Mouse (Mus musculus): ENCODE data around the gene Ddx4. TPM values are rescaled to one million over a fixed set of nuclear protein-coding genes. Genes with fewer than 3 reads are reported as not detected.
A peak's percentile ranks its signal among the peaks of the same experiment; 100 is the strongest.

Ddx4 gene
- polyA plus RNA-seq, 1 experiment from 2014 or later, result 0.29 TPM

GRCm38 (mm10) chr13:112666433-112667024 is 14.3 kb upstream of the Ddx4 start:
- no peaks in the 10 kb centered on the region for H3K9me3 ChIP-seq (replicated peaks)
- no peak for DNase-seq (ENCODE audit: low spot score)
- no peaks in the 10 kb centered on the region for H3K36me3 ChIP-seq
- H3K4me1 ChIP-seq, result 0 out of 2 replicates have a peak, but pooled peaks cover 2% of the 10 kb centered on the region
- H3K4me3 ChIP-seq, result no peak overlapping the region
- WGBS, result 89% methylated on average over 10 of the region's 10 CpGs
- H3K27ac ChIP-seq, result no peak overlapping the region
- no peaks in the 10 kb centered on the region for H3K27me3 ChIP-seq (ENCODE audit: low read depth, poor library complexity, severe bottlenecking)

- WGBS, result 79% methylated on average over 2 of the region's 2 CpGs
Measured at GRCm38 (mm10) chr13:112661687-112662086, 9.4 kb upstream of the Ddx4 start.

GRCm38 (mm10) chr13:112660574-112661381 is 8.5 kb upstream of the Ddx4 start, which contains the start of gene Slc38a9:
Gene Slc38a9 (plus strand): TSS chr13:112660751.
- Histone ChIP-seq H3K36me3 (no peaks in the 10 kb centered on the region), H3K9me3 (replicated peaks) (no peaks in the 10 kb centered on the region)
- WGBS, result 1% methylated on average over 33 of the region's 33 CpGs

More at GRCm38 (mm10) chr13:112661687-112662086, 9.4 kb upstream of the Ddx4 start:
- no peaks in the 10 kb centered on the region for H3K27me3 ChIP-seq (ENCODE audit: low read depth, poor library complexity, severe bottlenecking)
- H3K9me3 ChIP-seq (replicated peaks), result no peaks in the 10 kb centered on the region
- DNase-seq (ENCODE audit: low spot score), result no peak
- H3K36me3 ChIP-seq, result no peaks in the 10 kb centered on the region
- H3K27ac ChIP-seq, result no peak overlapping the region
- H3K4me3 ChIP-seq, result no peak overlapping the region
- peaks cover 12% of the 10 kb centered on the region for H3K4me1 ChIP-seq

GRCm38 (mm10) chr13:112659986-112660573 is 7.8 kb upstream of the Ddx4 start:
- Histone ChIP-seq H3K4me1 (peaks cover 12% of the 10 kb centered on the region), H3K9me3 (replicated peaks) (no peaks in the 10 kb centered on the region), H3K4me3 (peak overlapping the region; percentile 74), H3K36me3 (no peaks in the 10 kb centered on the region), H3K27me3 (ENCODE audit: low read depth, poor library complexity, severe bottlenecking) (no peaks in the 10 kb centered on the region), H3K27ac (no peak overlapping the region)
- DNase-seq (ENCODE audit: low spot score), result no peak
- 5% methylated on average over 10 of the region's 10 CpGs for WGBS

More at GRCm38 (mm10) chr13:112660574-112661381, 8.5 kb upstream of the Ddx4 start, which contains the start of gene Slc38a9:
- peak; percentile 90 for DNase-seq (ENCODE audit: low spot score)
- H3K27me3 ChIP-seq (ENCODE audit: low read depth, poor library complexity, severe bottlenecking), result no peaks in the 10 kb centered on the region
- peak within 1 kb of the TSS; percentile 72 for H3K27ac ChIP-seq
- peaks cover 12% of the 10 kb centered on the region for H3K4me1 ChIP-seq
- peak within 1 kb of the TSS; percentile 74 for H3K4me3 ChIP-seq

GRCm38 (mm10) chr13:112651183-112651582 is 1.1 kb downstream of the Ddx4 start:
- 86% methylated on average over 3 of the region's 3 CpGs for WGBS
- peaks cover 8% of the 10 kb centered on the region for H3K9me3 ChIP-seq (replicated peaks)
- H3K36me3 ChIP-seq, result peaks cover 8% of the 10 kb centered on the region; the same call in 1 of the 2 replicates
- DNase-seq (ENCODE audit: low spot score), result no peak
- H3K27ac ChIP-seq, result no peak overlapping the region
- H3K27me3 ChIP-seq (ENCODE audit: low read depth, poor library complexity, severe bottlenecking), result 0 out of 2 replicates have a peak, but pooled peaks cover 3% of the 10 kb centered on the region
- H3K4me3 ChIP-seq, result no peak overlapping the region
- H3K4me1 ChIP-seq, result no peaks in the 10 kb centered on the region

- H3K4me3 ChIP-seq, result no peak overlapping the region
- H3K27me3 ChIP-seq (ENCODE audit: low read depth, poor library complexity, severe bottlenecking), result no peaks in the 10 kb centered on the region
- 93% methylated on average over 1 of the region's 1 CpGs for WGBS
- no peak for DNase-seq (ENCODE audit: low spot score)
- no peaks in the 10 kb centered on the region for H3K9me3 ChIP-seq (replicated peaks)
- H3K4me1 ChIP-seq, result no peaks in the 10 kb centered on the region
- no peaks in the 10 kb centered on the region for H3K36me3 ChIP-seq
- no peak overlapping the region for H3K27ac ChIP-seq
Measured at GRCm38 (mm10) chr13:112645529-112646186, 6.6 kb downstream of the Ddx4 start.

- Histone ChIP-seq H3K4me1 (no peaks in the 10 kb centered on the region), H3K9me3 (replicated peaks) (no peaks in the 10 kb centered on the region), H3K36me3 (no peaks in the 10 kb centered on the region), H3K27me3 (ENCODE audit: low read depth, poor library complexity, severe bottlenecking) (no peaks in the 10 kb centered on the region), H3K27ac (no peak overlapping the region), H3K4me3 (no peak overlapping the region)
- 87% methylated on average over 3 of the region's 3 CpGs for WGBS
- DNase-seq (ENCODE audit: low spot score), result no peak
Measured at GRCm38 (mm10) chr13:112644996-112645395, 7.3 kb downstream of the Ddx4 start.

GRCm38 (mm10) chr13:112642897-112643296 is 9.4 kb downstream of the Ddx4 start:
- H3K27me3 ChIP-seq (ENCODE audit: low read depth, poor library complexity, severe bottlenecking), result no peaks in the 10 kb centered on the region
- no peak overlapping the region for H3K27ac ChIP-seq
- H3K9me3 ChIP-seq (replicated peaks), result no peaks in the 10 kb centered on the region
- WGBS, result 94% methylated on average over 3 of the region's 3 CpGs
- DNase-seq (ENCODE audit: low spot score), result no peak
- H3K4me3 ChIP-seq, result no peak overlapping the region
- H3K36me3 ChIP-seq, result no peaks in the 10 kb centered on the region
- H3K4me1 ChIP-seq, result no peaks in the 10 kb centered on the region

- Histone ChIP-seq H3K36me3 (no peaks in the 10 kb centered on the region), H3K27ac (no peak overlapping the region), H3K4me3 (no peak overlapping the region), H3K9me3 (replicated peaks) (no peaks in the 10 kb centered on the region), H3K27me3 (ENCODE audit: low read depth, poor library complexity, severe bottlenecking) (no peaks in the 10 kb centered on the region), H3K4me1 (no peaks in the 10 kb centered on the region)
- 70% methylated on average over 4 of the region's 4 CpGs for WGBS
- no peak for DNase-seq (ENCODE audit: low spot score)
Measured at GRCm38 (mm10) chr13:112639111-112639510, 13.2 kb downstream of the Ddx4 start.

- no peaks in the 10 kb centered on the region for H3K4me1 ChIP-seq
- H3K36me3 ChIP-seq, result no peaks in the 10 kb centered on the region
- no peaks in the 10 kb centered on the region for H3K27me3 ChIP-seq (ENCODE audit: low read depth, poor library complexity, severe bottlenecking)
- no peaks in the 10 kb centered on the region for H3K9me3 ChIP-seq (replicated peaks)
- DNase-seq (ENCODE audit: low spot score), result no peak
- no peak overlapping the region for H3K27ac ChIP-seq
- H3K4me3 ChIP-seq, result no peak overlapping the region
- 53% methylated on average over 3 of the region's 3 CpGs for WGBS
Measured at GRCm38 (mm10) chr13:112636498-112636897, 15.8 kb downstream of the Ddx4 start.

- 78% methylated on average over 7 of the region's 7 CpGs for WGBS
- Histone ChIP-seq H3K36me3 (no peaks in the 10 kb centered on the region), H3K9me3 (replicated peaks) (no peaks in the 10 kb centered on the region), H3K4me1 (no peaks in the 10 kb centered on the region), H3K27me3 (ENCODE audit: low read depth, poor library complexity, severe bottlenecking) (no peaks in the 10 kb centered on the region), H3K27ac (no peak overlapping the region), H3K4me3 (no peak overlapping the region)
- DNase-seq (ENCODE audit: low spot score), result no peak
Measured at GRCm38 (mm10) chr13:112635174-112635837, 17.0 kb downstream of the Ddx4 start.

- no peaks in the 10 kb centered on the region for H3K4me1 ChIP-seq
- no peaks in the 10 kb centered on the region for H3K27me3 ChIP-seq (ENCODE audit: low read depth, poor library complexity, severe bottlenecking)
- DNase-seq (ENCODE audit: low spot score), result no peak
- H3K9me3 ChIP-seq (replicated peaks), result no peaks in the 10 kb centered on the region
- H3K36me3 ChIP-seq, result no peaks in the 10 kb centered on the region
- no peak overlapping the region for H3K4me3 ChIP-seq
- H3K27ac ChIP-seq, result no peak overlapping the region
Measured at GRCm38 (mm10) chr13:112625566-112625965, 26.7 kb downstream of the Ddx4 start.
